Mouse (Mus musculus) naive thymus-derived CD4-positive, alpha-beta T cell, adult 2 months (primary cell): ENCODE measurements around the gene B230104I21Rik.
A peak's percentile ranks its signal among the peaks of the same experiment; 100 is the strongest.

Experiments used
- DNase-seq: peaks from one replicate; pipeline ENCODE4 v3.0.0-alpha.2; 2011; ENCODE audit warnings: low read depth

Gene B230104I21Rik

GRCm38 (mm10) chr4:154335761-154336160 lies at the start of gene B230104I21Rik:
B230104I21Rik (plus strand) TSS chr4:154336127.
- no peak for DNase-seq

DNA sequence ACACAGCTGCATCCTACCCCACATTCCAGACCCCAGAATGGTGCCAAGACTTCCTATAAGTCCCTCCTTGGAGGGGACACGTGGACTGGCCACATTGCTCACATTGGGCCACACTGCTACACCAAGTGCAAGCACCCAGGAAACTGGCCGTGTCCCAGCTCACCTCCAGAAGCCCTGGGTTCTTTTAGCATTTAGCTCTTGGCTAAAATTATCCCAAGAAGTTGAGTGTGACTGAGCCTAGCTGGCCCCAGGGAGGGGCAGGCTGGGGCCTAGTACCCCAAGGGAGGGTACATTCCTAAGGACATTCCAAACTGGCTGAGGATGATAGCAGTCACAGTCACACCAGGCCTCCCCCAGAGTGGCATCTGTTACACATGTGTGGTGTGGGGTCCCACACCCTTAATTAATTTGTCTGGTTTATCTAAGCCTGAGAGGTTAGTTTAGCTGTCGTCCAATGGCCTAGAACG lies 42.2 kb upstream of the B230104I21Rik start:
- DNase-seq = no peak

GRCm38 (mm10) chr4:154294262-154294731 lies 41.6 kb upstream of the B230104I21Rik start:
- DNase-seq = no peak

GRCm38 (mm10) chr4:154297761-154298160 lies 38.2 kb upstream of the B230104I21Rik start:
- no peak for DNase-seq

GRCm38 (mm10) chr4:154299541-154300271 lies 36.2 kb upstream of the B230104I21Rik start:
- no peak for DNase-seq

- DNase-seq = peak; percentile 52
Measured at GRCm38 (mm10) chr4:154301466-154301881, 34.5 kb upstream of the B230104I21Rik start, which contains the start of gene Arhgef16. Arhgef16 (minus strand) TSS chr4:154301676.

DNA sequence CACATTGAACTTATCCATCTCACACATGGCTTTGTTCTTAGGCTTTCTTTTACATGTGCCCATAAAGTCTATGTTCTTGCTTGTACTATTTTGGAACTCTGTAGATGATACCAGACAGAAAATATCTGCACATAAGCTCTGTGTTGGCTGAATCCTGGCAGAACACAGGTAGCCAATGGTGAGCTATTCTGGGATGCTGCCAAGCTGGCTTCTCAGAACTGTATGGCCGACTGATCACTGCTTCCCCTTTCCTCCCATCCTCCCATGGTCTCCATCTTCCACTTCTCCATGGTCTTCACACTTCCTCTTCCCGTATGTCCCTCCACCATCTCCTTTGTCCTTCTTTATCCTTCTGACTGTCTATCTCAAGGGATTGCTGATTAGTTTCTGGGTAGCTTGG lies 26.8 kb upstream of the B230104I21Rik start:
- no peak for DNase-seq

GRCm38 (mm10) chr4:154310576-154311262 lies 25.2 kb upstream of the B230104I21Rik start:
- DNase-seq = no peak

- no peak for DNase-seq
Measured at GRCm38 (mm10) chr4:154312143-154312812, 23.6 kb upstream of the B230104I21Rik start.

DNA sequence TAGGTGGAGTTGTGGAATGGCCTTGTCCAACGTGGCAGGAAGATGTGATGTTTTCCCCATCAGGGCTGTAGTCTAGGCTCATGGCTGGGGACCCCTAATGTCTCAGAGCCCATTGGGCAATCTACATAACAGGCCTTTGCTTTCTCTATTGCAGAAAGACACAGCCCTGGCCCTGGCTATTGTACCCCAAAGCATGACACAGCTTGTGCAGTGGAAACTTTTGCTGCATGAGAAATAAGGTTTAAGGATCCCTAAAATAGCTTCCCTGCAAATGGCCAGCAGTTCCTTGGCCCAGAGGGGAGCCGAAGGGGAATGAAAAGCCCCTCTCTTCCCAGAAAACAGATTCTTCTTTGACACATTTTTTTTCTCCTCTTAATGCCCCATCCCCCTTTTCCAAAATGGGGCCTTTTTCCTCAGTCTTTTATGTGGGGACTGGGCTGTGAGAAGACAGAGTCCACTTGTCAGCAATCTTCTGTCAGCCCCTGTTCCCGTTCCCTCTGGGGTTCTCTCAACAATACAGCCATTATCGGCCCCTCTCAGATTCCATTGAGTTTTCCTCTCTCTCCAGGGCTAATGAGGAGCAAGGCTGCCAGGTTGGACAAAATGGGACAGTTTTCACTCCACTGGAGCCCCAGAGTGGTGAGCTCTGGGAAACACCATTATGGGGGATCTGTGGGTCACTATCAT lies 22.8 kb upstream of the B230104I21Rik start:
- no peak for DNase-seq

- DNase-seq = no peak
Measured at GRCm38 (mm10) chr4:154313622-154313967, 22.3 kb upstream of the B230104I21Rik start.

GRCm38 (mm10) chr4:154325410-154325809 lies 10.5 kb upstream of the B230104I21Rik start:
- no peak for DNase-seq

GRCm38 (mm10) chr4:154328431-154328830 lies 7.5 kb upstream of the B230104I21Rik start:
- peak; percentile 5 for DNase-seq

GRCm38 (mm10) chr4:154328836-154329235 lies 7.1 kb upstream of the B230104I21Rik start:
- peak; percentile 69 for DNase-seq

DNA sequence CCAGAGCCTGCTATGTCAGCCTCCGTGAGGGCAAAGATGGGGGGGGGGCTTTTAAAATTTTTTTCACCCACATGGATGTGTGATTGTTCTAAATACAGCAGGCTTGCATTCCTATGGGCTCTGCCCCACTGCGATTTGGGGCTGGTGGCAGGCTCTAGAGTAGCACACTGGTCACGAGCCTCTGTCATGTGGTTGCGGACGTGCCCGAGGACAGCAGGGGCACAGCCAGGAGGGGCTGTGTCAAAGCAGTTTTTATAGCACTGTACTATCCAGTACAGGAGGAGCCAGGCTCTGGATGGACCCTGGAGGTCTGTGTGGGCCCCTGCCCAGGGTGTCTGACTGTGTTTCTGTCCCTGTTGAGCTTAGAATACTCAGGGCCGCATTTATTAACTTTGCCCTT lies 5.9 kb upstream of the B230104I21Rik start:
- no peak for DNase-seq

DNA sequence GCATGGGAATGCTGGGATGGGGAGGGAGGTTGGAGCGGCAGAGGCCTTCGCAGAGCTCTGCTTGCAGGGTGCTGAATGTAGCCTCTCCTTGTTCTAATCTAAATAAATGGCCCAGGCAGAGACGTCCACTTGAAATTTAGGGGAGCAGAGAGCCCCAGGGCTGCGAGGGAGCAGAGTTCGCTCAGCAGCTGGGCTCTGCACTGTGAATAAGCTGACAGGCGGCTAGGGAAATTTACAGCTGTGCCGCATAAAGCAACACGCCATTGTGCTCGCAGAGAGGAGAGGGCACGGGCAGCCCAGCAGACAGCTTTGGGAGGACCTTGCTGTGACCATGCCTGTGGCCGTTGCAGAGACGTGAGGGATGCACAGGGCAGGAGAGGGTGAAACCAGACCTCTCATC lies 4.7 kb upstream of the B230104I21Rik start:
- no peak for DNase-seq

GRCm38 (mm10) chr4:154333300-154333699 lies 2.6 kb upstream of the B230104I21Rik start:
- no peak for DNase-seq

- DNase-seq = peak; percentile 78
Measured at GRCm38 (mm10) chr4:154334699-154335402, 1.1 kb upstream of the B230104I21Rik start.

DNA sequence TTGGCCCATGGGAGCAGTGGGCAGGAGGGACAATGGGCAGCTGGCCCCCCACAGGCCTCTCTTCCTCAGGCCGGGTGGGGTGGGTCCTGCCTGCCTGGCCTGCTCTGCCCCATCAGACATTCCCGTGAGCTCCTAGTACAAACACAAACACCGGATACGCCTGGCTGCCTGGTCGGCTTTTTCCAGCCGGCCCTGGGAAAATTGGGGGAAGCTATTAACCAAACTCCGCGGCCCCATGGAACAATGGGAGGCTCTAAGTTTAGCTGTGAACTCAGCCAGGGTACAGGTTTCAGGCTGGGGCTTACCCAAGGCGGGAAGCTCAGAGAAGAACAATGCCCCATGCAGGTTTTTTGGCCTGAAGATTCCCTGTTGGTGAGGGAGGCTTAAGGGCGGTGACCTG lies 723 bp downstream of the B230104I21Rik start:
- no peak for DNase-seq

GRCm38 (mm10) chr4:154346731-154347522 lies 11.0 kb downstream of the B230104I21Rik start:
- no peak for DNase-seq
